Mouse (Mus musculus) gastrocnemius, postnatal 25 days (tissue): Measurements from ENCODE around the gene Tcf7l1. TPM values are rescaled to one million over a fixed set of nuclear protein-coding genes. Genes with fewer than 3 reads are reported as not detected.
A peak's percentile ranks its signal among the peaks of the same experiment; 100 is the strongest.

Experiments used
- DNase-seq: peaks from one replicate; pipeline ENCODE4 v3.0.0; 2022
- total RNA-seq, 2 experiments: library from RNA; stranded (reverse); gene quantifications; 1 replicate in 1 of 2; 2 replicates in 1 of 2; pipeline ENCODE4 v1.2.3; 2021

Gene Tcf7l1
- total RNA-seq, 2 experiments from 2014 or later: 4.8 to 5.8 TPM

- DNase-seq: no peak
Measured at GRCm38 (mm10) chr6:72698559-72698958, 90.5 kb downstream of the Tcf7l1 start.

- no peak for DNase-seq
Measured at GRCm38 (mm10) chr6:72696601-72697335, 92.3 kb downstream of the Tcf7l1 start.

GRCm38 (mm10) chr6:72694791-72695204 is 94.3 kb downstream of the Tcf7l1 start:
- no peak for DNase-seq

GRCm38 (mm10) chr6:72694047-72694790 is 94.8 kb downstream of the Tcf7l1 start:
- DNase-seq: peak; percentile 33

- DNase-seq: no peak
Measured at GRCm38 (mm10) chr6:72692469-72692868, 96.6 kb downstream of the Tcf7l1 start.

GRCm38 (mm10) chr6:72691549-72691948 is 97.5 kb downstream of the Tcf7l1 start:
- no peak for DNase-seq

DNA sequence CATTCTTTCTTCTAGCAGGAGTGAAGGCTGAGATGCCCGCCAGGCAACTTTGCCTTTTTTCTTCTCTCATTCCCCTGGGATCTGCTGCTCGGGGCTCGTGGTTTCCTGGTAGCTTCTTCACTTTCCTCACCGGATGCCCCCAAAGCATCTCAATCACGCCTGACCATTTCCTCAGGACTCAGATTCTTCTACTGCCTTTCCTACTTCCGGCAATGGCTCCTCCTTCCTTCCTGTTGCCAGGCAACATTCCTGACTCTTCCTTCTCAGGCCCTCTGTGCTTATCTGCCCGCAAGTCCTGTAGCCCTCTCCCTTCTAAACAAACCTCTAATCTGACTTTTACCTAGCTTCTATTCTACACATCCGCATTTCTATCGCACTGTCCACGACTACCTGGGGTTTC is 98.5 kb downstream of the Tcf7l1 start:
- DNase-seq: no peak

- peak; percentile 81 for DNase-seq
Measured at GRCm38 (mm10) chr6:72690001-72690400, 99.1 kb downstream of the Tcf7l1 start.

- DNase-seq: no peak
Measured at GRCm38 (mm10) chr6:72689046-72689445, 100.0 kb downstream of the Tcf7l1 start.

- DNase-seq: no peak
Measured at GRCm38 (mm10) chr6:72685165-72685564, 103.9 kb downstream of the Tcf7l1 start.

DNA sequence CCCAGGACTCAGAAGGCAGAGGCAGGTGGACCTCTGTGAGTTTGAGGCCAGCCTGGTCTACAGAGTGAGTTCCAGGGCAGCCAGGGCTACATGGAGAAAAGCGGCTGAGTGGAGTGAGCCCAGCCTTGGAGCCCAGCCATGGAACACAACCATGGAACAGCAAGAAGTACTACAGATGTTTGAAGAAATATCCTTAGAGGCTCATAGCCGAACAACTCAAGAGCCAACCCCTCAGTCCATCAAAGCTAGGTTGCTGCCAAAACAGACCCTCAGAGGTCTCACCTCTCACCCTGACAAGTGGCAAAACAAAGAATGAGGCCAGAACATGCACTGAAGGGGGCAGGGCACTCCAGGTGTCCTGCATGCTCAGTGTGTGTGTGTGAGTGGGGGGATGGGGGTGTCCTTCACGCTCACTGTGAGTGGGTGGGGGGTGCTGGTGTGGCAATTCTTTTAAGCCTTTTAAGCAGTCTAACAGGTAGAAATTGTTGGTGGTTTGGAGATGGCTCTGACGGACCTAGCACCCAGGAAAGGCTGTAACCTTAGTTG is 104.7 kb downstream of the Tcf7l1 start:
- no peak for DNase-seq

DNA sequence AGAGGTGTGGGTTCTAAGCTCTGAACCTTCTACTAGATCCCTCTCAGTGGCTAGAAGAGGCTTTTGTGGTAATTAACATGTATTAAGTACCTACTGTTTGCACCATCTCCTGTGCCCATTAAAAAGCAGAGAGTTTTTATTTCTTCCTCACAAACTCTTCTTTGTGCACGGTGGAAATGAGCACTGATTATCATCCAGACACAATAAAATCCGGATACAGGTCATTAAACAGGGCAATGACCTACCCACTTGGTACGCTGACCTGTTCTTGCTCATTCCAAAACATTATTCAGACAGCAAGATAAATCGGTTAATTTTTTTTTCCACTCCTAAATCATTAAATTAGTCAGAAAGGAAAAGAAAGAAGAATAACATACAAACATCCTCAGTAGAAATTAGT is 106.8 kb downstream of the Tcf7l1 start:
- DNase-seq: no peak

DNA sequence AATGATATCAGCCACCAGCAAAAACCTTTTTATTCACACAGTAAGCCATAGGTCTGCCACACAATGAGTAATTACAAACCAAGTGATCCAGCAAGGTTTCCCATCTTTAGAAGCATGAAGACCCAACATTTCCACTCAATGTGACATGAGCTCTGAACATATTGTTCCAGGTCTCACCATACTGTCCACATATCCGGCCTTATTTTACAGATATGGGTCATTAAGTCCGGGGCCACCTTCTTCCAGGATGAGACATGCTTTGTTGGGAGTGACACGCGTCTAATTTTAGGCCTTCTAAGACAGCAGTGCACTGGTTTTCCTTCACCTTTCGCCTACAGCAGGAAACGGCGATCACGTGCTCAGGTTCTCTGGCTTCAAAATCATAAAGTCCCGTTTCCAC is 108.1 kb downstream of the Tcf7l1 start:
- no peak for DNase-seq

GRCm38 (mm10) chr6:72678631-72679030 is 110.4 kb downstream of the Tcf7l1 start:
- DNase-seq: no peak

GRCm38 (mm10) chr6:72677510-72678220 is 111.4 kb downstream of the Tcf7l1 start:
- DNase-seq: no peak

- DNase-seq: no peak
Measured at GRCm38 (mm10) chr6:72677079-72677478, 112.0 kb downstream of the Tcf7l1 start.

DNA sequence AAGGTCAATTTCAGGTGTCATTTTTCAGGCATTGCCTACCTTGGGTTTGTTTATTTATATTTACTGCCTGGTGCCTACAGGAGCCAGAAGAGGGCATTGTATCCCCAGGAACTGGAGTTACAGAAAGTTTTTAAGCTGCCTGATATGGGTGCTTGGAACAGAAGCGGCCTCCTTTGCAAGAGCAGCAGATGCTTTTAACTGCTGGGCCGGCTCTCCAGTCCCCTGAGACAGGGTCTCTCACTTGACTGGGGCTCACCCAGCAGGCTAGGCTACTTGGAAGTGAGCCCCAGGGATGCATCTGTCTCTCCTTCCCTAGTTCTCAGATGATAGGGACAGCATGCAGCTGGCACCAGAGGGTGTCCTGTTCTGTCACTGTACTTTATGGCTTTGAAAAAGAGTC is 112.7 kb downstream of the Tcf7l1 start:
- DNase-seq: no peak

DNA sequence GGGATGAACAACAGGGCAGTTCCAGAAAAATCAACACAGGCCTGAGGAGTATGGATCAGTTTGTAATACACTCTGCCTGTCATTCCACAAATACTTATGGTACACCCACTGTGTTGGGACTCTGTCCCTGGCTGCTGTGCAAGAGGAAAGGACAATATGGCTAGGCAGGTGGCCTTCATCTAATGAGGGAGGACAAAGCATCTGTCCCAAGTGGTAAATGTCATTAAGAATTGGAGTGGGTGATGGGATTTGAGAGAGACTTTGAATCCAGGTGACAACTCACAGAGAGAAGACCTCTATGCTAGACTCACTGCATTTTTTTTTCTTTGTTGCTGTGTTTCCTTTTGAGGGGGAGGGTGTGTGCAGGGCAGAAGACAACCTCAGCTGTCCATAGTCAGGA is 115.3 kb downstream of the Tcf7l1 start:
- no peak for DNase-seq

GRCm38 (mm10) chr6:72671129-72671528 is 117.9 kb downstream of the Tcf7l1 start:
- DNase-seq: peak; percentile 21

DNA sequence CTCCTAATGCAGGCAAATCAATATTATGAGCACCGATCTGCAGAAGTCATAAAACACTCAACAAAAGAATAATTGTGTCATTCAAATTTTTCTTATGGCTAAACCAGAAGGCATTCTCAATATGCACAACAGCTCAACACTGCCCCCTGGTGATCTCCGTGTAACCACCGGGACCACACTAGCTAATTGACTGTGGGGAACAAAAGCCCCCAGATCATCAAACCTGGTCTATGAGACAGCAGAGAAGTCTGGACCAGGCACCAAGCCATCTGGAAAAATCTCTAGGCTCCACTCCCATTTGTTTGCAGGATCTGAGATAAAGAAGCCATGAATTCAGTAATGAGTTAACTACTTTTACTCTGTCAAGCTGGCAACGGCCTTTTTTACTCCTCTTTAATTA is 122.0 kb downstream of the Tcf7l1 start:
- DNase-seq: no peak

DNA sequence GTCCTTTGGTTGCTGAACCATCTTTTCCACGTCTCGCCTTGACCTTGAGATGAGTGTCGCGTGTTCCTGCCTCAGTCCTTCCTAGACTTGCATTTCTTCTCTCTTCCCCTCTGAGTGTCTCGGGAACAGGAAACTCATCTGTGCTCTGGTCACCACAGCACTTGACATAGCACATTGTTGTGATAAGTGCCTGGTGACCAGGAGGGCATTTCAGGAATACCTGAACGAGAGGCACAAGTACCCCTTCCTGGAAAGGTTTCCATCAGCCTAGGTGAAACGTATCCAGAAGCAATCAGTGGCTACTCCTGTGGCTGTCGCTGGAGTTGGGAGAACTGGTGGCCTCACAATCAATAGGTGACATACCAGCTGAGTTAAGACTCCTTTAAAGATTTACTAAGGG is 124.8 kb downstream of the Tcf7l1 start:
- no peak for DNase-seq

- DNase-seq: no peak
Measured at GRCm38 (mm10) chr6:72663000-72663399, 126.1 kb downstream of the Tcf7l1 start.

GRCm38 (mm10) chr6:72660391-72660720 is 128.7 kb downstream of the Tcf7l1 start:
- DNase-seq: no peak
